Mouse (Mus musculus) embryonic facial prominence, embryonic 14.5 days (tissue): ENCODE data around the gene Cers5. TPM values are rescaled to one million over a fixed set of nuclear protein-coding genes. Genes with fewer than 3 reads are reported as not detected.

ENCODE experiments used
- ATAC-seq: fragments of 200-750 bp; cut with Nextera tagmentation; 2 replicates; pipeline ENCODE4 v1.8.0; 2017; ENCODE audit warnings: low read depth, moderate number of reproducible peaks, moderate TSS enrichment
- DNase-seq: peaks from one replicate; pipeline ENCODE4 v3.0.0-alpha.2; 2015; ENCODE audit warnings: low spot score
- H3K27ac ChIP-seq: fragments of 300-500 bp; sonication (generic); replicated peaks from 2 replicates; pipeline ENCODE4 v1.5.1; 2014; ENCODE audit warnings: low read depth, mild to moderate bottlenecking, low read length, moderate library complexity
- H3K27me3 ChIP-seq: fragments of 300-500 bp; sonication (generic); replicated peaks from 2 replicates; pipeline ENCODE4 v1.6.1; 2014; ENCODE audit warnings: low read length; ENCODE audit not compliant: control insufficient read depth, insufficient read depth
- H3K36me3 ChIP-seq: fragments of 300-500 bp; sonication (generic); 2 replicates; pipeline ENCODE4 v1.6.1; 2014; ENCODE audit warnings: low read length, mixed read lengths; ENCODE audit not compliant: control insufficient read depth, insufficient read depth
- H3K4me1 ChIP-seq: fragments of 300-500 bp; sonication (generic); 2 replicates; pipeline ENCODE4 v1.6.1; 2014; ENCODE audit warnings: antibody characterized with exemption, low read length; ENCODE audit not compliant: control insufficient read depth, insufficient read depth
- H3K4me2 ChIP-seq: fragments of 300-500 bp; sonication (generic); 2 replicates; pipeline ENCODE4 v1.6.1; 2014; ENCODE audit warnings: low read depth, mild to moderate bottlenecking, low read length, moderate library complexity, mixed read lengths
- H3K4me3 ChIP-seq: fragments of 300-500 bp; sonication (generic); 2 replicates; pipeline ENCODE4 v1.5.1; 2014; ENCODE audit warnings: low read depth, mild to moderate bottlenecking, low read length
- H3K9ac ChIP-seq: fragments of 300-500 bp; sonication (generic); 2 replicates; pipeline ENCODE4 v1.6.1; 2014; ENCODE audit warnings: low read depth, mild to moderate bottlenecking, low read length, moderate library complexity, mixed read lengths
- H3K9me3 ChIP-seq: fragments of 300-500 bp; sonication (generic); 2 replicates; pipeline ENCODE4 v1.6.1; 2016; ENCODE audit warnings: low read length; ENCODE audit not compliant: control insufficient read depth
- WGBS: fragments of 180-500 bp; shearing (Covaris S2); extraction: QIAGEN DNeasy Blood & Tissue Kit; methylation state at CpG from one replicate; pipeline ENCODE4 v1.1.7; 2014; 5-methylcytosine and 5-hydroxymethylcytosine counted together
- polyA plus RNA-seq: library from polyadenylated mRNA; unstranded; fragments of >200 nt; fragmentation: Nextera tagmentation; extraction: Ambion mirVana; gene quantifications from 2 replicates; pipeline ENCODE4 v1.2.1, GENCODE M21; 2014

The Cers5 gene
- polyA plus RNA-seq, 1 experiment from 2014 or later = 70.3 TPM

DNA sequence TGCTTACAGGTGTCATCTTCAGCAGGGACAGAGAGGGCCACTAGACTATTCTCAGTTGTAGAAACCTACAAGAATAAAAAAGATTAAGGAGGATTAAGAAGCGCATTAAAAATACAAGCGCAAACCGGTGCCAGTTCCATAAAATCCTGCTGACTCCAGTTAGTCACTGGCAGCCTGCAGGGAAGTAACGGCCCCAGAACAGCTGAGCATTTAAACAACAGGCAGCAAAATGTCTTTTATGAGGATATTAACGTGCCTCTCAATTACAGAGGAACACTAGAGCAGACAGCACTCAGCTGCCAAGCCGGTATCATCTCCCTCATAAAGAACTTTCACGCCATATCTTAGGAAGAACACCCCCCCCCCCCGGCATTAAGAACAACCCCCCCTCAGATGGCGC, 24.1 kb upstream of the Cers5 start:
- H3K9ac ChIP-seq = no peak overlapping the region
- H3K27me3 ChIP-seq = no peaks in the 10 kb centered on the region
- no peak overlapping the region for H3K4me2 ChIP-seq
- H3K27ac ChIP-seq = no peak overlapping the region
- ATAC-seq (peak; percentile 38; the same call in 1 of the 2 replicates), DNase-seq (peak; percentile 76)
- H3K36me3 ChIP-seq = peaks cover 91% of the 10 kb centered on the region
- peaks cover 11% of the 10 kb centered on the region; the same call in 1 of the 2 replicates for H3K4me1 ChIP-seq
- H3K9me3 ChIP-seq = no peaks in the 10 kb centered on the region
- 77% methylated on average over 9 of the region's 9 CpGs for WGBS
- H3K4me3 ChIP-seq = no peak overlapping the region

DNA sequence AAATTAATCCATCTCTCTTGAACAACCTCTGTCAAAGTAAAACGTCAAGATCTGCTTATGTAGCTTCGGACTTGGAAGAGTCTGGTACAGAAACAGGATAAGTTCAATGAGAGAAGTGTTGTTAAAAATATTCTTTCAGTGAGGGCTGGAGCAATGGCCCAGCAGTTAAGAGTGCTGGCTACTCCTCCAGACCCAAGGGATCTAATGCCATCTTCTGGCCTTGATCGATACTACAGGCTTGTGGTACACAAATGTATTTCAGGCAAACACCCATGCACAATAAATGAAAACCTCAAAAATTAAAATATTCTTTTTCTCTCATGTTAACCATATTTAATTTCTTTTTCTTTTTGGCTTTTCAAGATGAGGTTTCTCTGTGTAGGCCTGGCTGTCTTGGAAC, 23.4 kb upstream of the Cers5 start:
- peaks cover 11% of the 10 kb centered on the region; the same call in 1 of the 2 replicates for H3K4me1 ChIP-seq
- no peak overlapping the region for H3K4me2 ChIP-seq
- WGBS = 86% methylated on average over 3 of the region's 3 CpGs
- no peak overlapping the region for H3K9ac ChIP-seq
- peaks cover 91% of the 10 kb centered on the region for H3K36me3 ChIP-seq
- no peaks in the 10 kb centered on the region for H3K27me3 ChIP-seq
- H3K9me3 ChIP-seq = no peaks in the 10 kb centered on the region
- no peak for DNase-seq
- no peak overlapping the region for H3K27ac ChIP-seq
- no peak for ATAC-seq
- no peak overlapping the region for H3K4me3 ChIP-seq

DNA sequence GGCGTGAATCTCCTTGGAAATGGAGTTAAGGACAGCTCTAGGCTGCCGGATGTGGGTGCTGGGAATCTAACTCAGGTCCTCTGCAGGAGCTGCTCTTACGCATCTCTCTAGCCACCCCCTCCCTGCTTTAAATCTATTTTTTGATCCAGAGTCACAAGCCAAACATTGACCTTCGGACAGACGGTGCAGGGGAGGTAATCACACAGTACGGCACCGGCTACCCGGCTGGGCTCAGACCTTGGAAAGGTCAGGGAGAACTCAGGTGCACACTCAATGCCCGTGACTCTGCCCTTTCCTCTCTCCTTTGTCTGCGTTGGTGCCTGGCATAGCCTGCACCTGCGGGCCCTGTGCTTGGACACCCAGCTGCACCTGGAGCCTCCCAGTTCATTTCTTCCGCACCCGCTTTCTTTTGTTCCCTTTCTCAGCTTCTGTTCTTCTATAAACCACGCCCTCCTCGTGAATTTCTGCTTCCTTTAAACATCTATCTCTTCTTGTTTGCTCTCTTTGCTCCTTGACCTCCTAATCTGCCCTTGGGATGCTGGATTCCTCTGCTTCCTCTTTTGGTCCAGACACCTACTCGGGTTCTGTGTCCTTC, 19.6 kb upstream of the Cers5 start:
- no peak for DNase-seq
- whole genome bisulfite sequencing = 92% methylated on average over 16 of the region's 16 CpGs
- H3K36me3 ChIP-seq = peaks cover 92% of the 10 kb centered on the region

DNA sequence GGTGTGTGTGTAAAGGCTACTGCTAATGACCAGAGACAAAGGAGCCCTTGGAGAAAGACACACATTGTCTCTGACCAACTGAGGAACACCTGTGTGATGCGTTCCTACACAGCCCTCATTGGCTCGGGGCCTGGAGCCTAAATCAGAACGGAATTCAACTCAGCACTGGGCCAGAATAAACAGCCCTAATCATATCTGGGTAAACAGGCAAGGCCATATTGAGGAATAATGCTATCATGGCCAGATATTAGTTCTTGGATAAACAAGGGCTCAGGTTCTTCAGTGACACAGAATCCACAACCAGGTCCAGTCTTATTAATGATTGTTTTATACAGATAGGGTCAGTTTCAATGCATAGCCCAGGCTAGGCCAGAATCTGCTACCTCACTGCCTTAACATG, 18.3 kb upstream of the Cers5 start:
- Histone ChIP-seq H3K27me3 (no peaks in the 10 kb centered on the region), H3K4me3 (no peak overlapping the region), H3K27ac (no peak overlapping the region), H3K4me2 (no peak overlapping the region), H3K36me3 (peaks cover 95% of the 10 kb centered on the region), H3K4me1 (no peaks in the 10 kb centered on the region), H3K9me3 (no peaks in the 10 kb centered on the region), H3K9ac (no peak overlapping the region)
- ATAC-seq (no peak), DNase-seq (no peak)
- 80% methylated on average over 3 of the region's 3 CpGs for WGBS

More for the DNA sequence above, 19.6 kb upstream of the Cers5 start:
- Histone ChIP-seq H3K4me2 (no peak overlapping the region), H3K9me3 (no peaks in the 10 kb centered on the region), H3K27me3 (no peaks in the 10 kb centered on the region), H3K27ac (no peak overlapping the region), H3K4me1 (no peaks in the 10 kb centered on the region), H3K4me3 (no peak overlapping the region), H3K9ac (no peak overlapping the region)
- no peak for ATAC-seq

DNA sequence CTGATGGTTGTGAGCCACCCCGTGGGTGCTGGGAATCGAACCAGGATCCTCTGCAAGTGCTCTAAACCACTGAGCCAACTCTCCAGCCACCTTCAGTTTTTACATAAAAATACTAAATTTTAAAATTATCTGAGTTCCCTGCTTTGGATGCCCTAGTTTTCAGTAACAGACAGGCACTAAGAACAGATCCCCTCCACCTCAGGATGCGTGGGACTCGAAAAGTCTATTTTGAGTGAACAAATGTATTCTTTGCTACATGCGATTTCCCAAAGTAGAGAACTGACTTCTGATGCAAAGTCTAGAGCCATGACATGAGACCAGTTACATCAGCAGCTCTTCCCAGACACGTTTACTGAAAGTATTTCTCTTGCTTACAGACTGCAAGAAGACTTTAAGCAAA, 17.8 kb upstream of the Cers5 start:
- H3K36me3 ChIP-seq = peaks cover 97% of the 10 kb centered on the region
- no peak overlapping the region for H3K4me2 ChIP-seq
- H3K4me1 ChIP-seq = no peaks in the 10 kb centered on the region
- no peaks in the 10 kb centered on the region for H3K27me3 ChIP-seq
- ATAC-seq (no peak), DNase-seq (no peak)
- H3K9ac ChIP-seq = no peak overlapping the region
- H3K27ac ChIP-seq = no peak overlapping the region
- WGBS = 96% methylated on average over 6 of the region's 6 CpGs
- H3K9me3 ChIP-seq = no peaks in the 10 kb centered on the region
- H3K4me3 ChIP-seq = no peak overlapping the region

DNA sequence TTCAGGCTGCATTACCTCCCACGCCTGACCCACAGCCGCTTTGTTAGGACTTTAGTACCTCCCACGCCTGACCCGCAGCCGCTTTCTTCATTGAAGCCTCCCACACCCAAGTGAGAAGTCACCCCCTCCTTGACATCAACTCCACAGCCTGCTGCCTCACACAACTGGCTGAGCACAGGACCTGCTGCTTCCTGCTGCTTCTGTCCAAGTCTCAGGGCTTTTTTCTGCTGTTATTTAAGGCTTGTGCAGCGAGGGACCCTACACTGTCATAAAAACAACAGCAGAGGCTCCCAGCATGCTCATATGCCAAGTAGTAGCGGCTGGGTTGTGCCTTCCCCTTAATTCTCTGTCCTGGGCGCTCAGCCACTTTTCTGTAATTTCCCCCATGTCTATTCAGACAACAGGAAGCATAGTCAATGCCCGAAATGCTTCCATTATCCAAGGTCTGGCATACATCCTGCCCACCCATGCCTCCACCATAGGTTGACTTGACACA, 15.0 kb upstream of the Cers5 start:
- no peak for ATAC-seq
- Histone ChIP-seq H3K4me1 (no peaks in the 10 kb centered on the region), H3K4me3 (no peak overlapping the region), H3K4me2 (no peak overlapping the region), H3K27ac (0 out of 2 replicates have a peak overlapping the region, but pooled peaks have one; percentile 8), H3K27me3 (no peaks in the 10 kb centered on the region), H3K9me3 (no peaks in the 10 kb centered on the region), H3K9ac (no peak overlapping the region), H3K36me3 (peaks cover 96% of the 10 kb centered on the region)
- 81% methylated on average over 9 of the region's 9 CpGs for WGBS
- no peak for DNase-seq

DNA sequence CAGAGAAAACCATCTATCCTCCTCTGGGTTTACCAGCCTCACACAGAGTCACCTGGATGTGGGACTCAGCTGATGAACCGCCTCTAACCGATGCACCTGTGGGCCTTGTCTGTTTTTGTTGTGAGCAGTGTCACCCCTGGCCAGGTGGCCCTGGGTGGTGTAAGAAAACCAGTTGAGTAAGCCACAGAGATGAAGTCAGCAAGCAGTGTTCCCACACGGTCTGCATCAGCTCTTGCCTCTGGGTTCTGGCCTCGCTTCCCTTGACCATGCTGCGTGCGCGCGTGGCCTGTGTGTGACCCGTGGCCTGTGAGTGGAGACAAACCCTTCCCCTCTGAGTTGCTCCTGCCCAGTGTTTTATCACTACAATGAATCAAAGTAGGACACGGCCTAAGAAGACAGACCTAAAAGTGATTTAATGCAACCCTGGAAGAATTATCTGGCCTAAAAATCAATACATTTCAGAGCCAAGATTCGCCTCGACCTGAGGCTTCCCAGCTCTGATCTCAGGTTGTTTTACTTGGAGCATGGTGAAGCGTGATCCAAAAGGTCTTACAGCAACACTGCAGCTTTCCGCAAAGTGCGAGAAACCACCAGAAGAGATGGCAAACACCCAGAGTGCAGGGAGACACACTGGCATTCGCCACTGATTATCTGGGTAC, 6.1 kb upstream of the Cers5 start:
- peaks cover 53% of the 10 kb centered on the region for H3K36me3 ChIP-seq
- ATAC-seq (no peak), DNase-seq (no peak)
- WGBS = 92% methylated on average over 16 of the region's 16 CpGs
- H3K27ac ChIP-seq = no peak overlapping the region
- no peak overlapping the region for H3K4me2 ChIP-seq
- H3K9ac ChIP-seq = no peak overlapping the region
- no peaks in the 10 kb centered on the region for H3K4me1 ChIP-seq
- H3K4me3 ChIP-seq = no peak overlapping the region
- no peaks in the 10 kb centered on the region for H3K9me3 ChIP-seq
- no peaks in the 10 kb centered on the region for H3K27me3 ChIP-seq

DNA sequence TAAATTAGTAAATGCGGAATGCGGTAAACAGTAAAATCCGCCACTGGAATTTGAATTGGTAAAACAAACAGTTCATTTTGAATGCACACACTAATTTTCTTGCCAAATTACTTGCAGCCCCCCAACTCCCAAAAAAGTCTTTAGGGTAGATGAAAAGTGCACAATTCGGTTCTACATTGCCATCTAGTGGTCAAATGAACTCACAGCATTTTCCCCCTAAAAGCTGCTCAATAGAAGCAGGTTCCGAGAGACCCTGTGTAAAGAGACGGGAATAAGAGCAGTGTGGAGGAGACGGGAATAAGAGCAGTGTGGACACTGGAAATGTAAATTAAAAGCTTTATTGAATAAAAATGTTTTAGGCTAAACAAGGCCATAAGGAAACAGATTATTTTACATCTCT, 5.5 kb upstream of the Cers5 start:
- peaks cover 46% of the 10 kb centered on the region for H3K36me3 ChIP-seq

DNA sequence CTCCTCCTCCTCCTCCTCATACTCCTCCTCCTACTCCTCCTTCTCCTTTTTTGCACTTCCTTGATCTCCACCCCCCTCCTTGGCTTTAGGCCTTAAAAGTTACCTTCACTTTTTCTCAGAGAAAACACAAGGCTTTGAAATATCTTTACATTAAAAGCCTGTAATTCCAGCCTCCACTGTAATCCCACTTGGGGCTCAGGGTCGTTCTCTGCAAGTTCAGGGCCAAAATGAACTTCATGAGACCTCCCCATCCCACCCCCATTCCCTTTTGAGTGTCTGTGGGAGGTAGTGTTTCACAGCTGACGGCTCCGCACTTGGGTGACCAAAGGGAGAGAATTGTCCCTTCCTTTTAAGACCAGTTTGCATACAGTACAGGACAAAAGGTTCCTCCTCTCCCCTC, 240 bp upstream of the Cers5 start:
- H3K9ac ChIP-seq = no peak overlapping the region
- no peak overlapping the region for H3K4me3 ChIP-seq
- H3K36me3 ChIP-seq = no peaks in the 10 kb centered on the region
- no peaks in the 10 kb centered on the region for H3K9me3 ChIP-seq
- peaks cover 8% of the 10 kb centered on the region; the same call in 1 of the 2 replicates for H3K4me1 ChIP-seq
- H3K27me3 ChIP-seq = no peaks in the 10 kb centered on the region
- H3K27ac ChIP-seq = peak overlapping the region; percentile 78
- DNase-seq = no peak
- H3K4me2 ChIP-seq = peak overlapping the region; percentile 80
- WGBS = 27% methylated on average over 3 of the region's 3 CpGs
- no peak for ATAC-seq

More for the DNA sequence above, 5.5 kb upstream of the Cers5 start:
- Histone ChIP-seq H3K9ac (no peak overlapping the region), H3K4me3 (no peak overlapping the region), H3K27ac (no peak overlapping the region), H3K27me3 (no peaks in the 10 kb centered on the region), H3K9me3 (no peaks in the 10 kb centered on the region), H3K4me2 (no peak overlapping the region), H3K4me1 (no peaks in the 10 kb centered on the region)
- ATAC-seq = no peak
- 26% methylated on average over 7 of the region's 7 CpGs for WGBS
- peak; percentile 74 for DNase-seq
